Mouse (Mus musculus) hindbrain, embryonic 11.5 days (tissue): ENCODE results near the gene Fzd9. TPM values are rescaled to one million over a fixed set of nuclear protein-coding genes. Genes with fewer than 3 reads are reported as not detected.
A peak's percentile ranks its signal among the peaks of the same experiment; 100 is the strongest.

Experiments
- ATAC-seq: fragments of 200-750 bp; cut with Nextera tagmentation; 2 replicates; pipeline ENCODE4 v1.8.0; 2017; ENCODE audit warnings: mild to moderate bottlenecking, moderate TSS enrichment, moderate library complexity; ENCODE audit not compliant: low FRiP score
- DNase-seq: peaks from one replicate; pipeline ENCODE4 v3.0.0-alpha.2; 2015; ENCODE audit warnings: low spot score
- H3K27ac ChIP-seq: fragments of 300-500 bp; sonication (generic); 2 replicates; pipeline ENCODE4 v1.5.1; 2014; ENCODE audit warnings: mild to moderate bottlenecking, low read depth, low read length
- H3K27me3 ChIP-seq: fragments of 300-500 bp; sonication (generic); 2 replicates; pipeline ENCODE4 v1.6.1; 2014; ENCODE audit warnings: mild to moderate bottlenecking, low read length, moderate library complexity, mixed read lengths; ENCODE audit not compliant: control insufficient read depth, insufficient read depth
- H3K36me3 ChIP-seq: fragments of 300-500 bp; sonication (generic); 2 replicates; pipeline ENCODE4 v1.6.1; 2014; ENCODE audit warnings: mild to moderate bottlenecking, low read length, moderate library complexity, mixed read lengths; ENCODE audit not compliant: control insufficient read depth, insufficient read depth
- H3K4me1 ChIP-seq: fragments of 300-500 bp; sonication (generic); replicated peaks from 2 replicates; pipeline ENCODE4 v1.6.1; 2014; ENCODE audit warnings: low read length, mixed read lengths; ENCODE audit not compliant: control insufficient read depth, insufficient read depth
- H3K4me2 ChIP-seq: fragments of 300-500 bp; sonication (generic); replicated peaks from 2 replicates; pipeline ENCODE4 v1.6.1; 2014; ENCODE audit warnings: mild to moderate bottlenecking, low read depth, low read length
- H3K4me3 ChIP-seq: fragments of 300-500 bp; sonication (generic); 2 replicates; pipeline ENCODE4 v1.5.1; 2014; ENCODE audit warnings: low read depth, low read length
- H3K9ac ChIP-seq: fragments of 300-500 bp; sonication (generic); 2 replicates; pipeline ENCODE4 v1.6.1; 2014; ENCODE audit warnings: low read depth, low read length
- H3K9me3 ChIP-seq: fragments of 300-500 bp; sonication (generic); 2 replicates; pipeline ENCODE4 v1.6.1; 2016; ENCODE audit warnings: low read length; ENCODE audit not compliant: control insufficient read depth
- WGBS: fragments of 180-500 bp; shearing (Covaris S2); extraction: QIAGEN DNeasy Blood & Tissue Kit; methylation state at CpG from one replicate; pipeline ENCODE4 v1.1.7; 2014; 5-methylcytosine and 5-hydroxymethylcytosine counted together
- polyA plus RNA-seq: library from polyadenylated mRNA; unstranded; fragments of >200 nt; fragmentation: Nextera tagmentation; extraction: Ambion mirVana; gene quantifications from 2 replicates; pipeline ENCODE4 v1.2.1, GENCODE M21; 2014

Fzd9 gene
- polyA plus RNA-seq: 6.6 and 7.2 TPM in 2 replicates

- H3K4me2 ChIP-seq: peak within 1 kb of the TSS; percentile 97
- H3K27ac ChIP-seq: no peak within 1 kb of the TSS
- peak within 1 kb of the TSS; percentile 62 for H3K4me3 ChIP-seq
- H3K9me3 ChIP-seq: no peaks in the 10 kb centered on the region
- H3K36me3 ChIP-seq: peaks cover 2% of the 10 kb centered on the region; the same call in 1 of the 2 replicates
- DNase-seq: peak; percentile 98
- 0 out of 2 replicates have a peak, but pooled peaks cover 7% of the 10 kb centered on the region for H3K27me3 ChIP-seq
- WGBS: under 1% methylated on average over 40 of the region's 51 CpGs
- H3K9ac ChIP-seq: peak within 1 kb of the TSS; percentile 67
- peaks cover 15% of the 10 kb centered on the region for H3K4me1 ChIP-seq
- ATAC-seq: peak; percentile 67
Measured at GRCm38 (mm10) chr5:135251079-135251454, at the start of gene Fzd9. Gene Fzd9 (minus strand): TSS chr5:135251230.

- ATAC-seq: no peak
- WGBS: 92% methylated on average over 2 of the region's 2 CpGs
Measured at GRCm38 (mm10) chr5:135292001-135292400, 41.0 kb upstream of the Fzd9 start.

GRCm38 (mm10) chr5:135291193-135291592 is 40.2 kb upstream of the Fzd9 start:
- Histone ChIP-seq H3K4me3 (no peak overlapping the region), H3K9me3 (no peaks in the 10 kb centered on the region), H3K4me1 (no peaks in the 10 kb centered on the region), H3K27ac (no peak overlapping the region), H3K36me3 (no peaks in the 10 kb centered on the region), H3K4me2 (no peak overlapping the region), H3K9ac (no peak overlapping the region), H3K27me3 (no peaks in the 10 kb centered on the region)
- no peak for ATAC-seq
- DNase-seq: no peak
- 53% methylated on average over 4 of the region's 4 CpGs for WGBS

More at GRCm38 (mm10) chr5:135292001-135292400, 41.0 kb upstream of the Fzd9 start:
- Histone ChIP-seq H3K9ac (no peak overlapping the region), H3K4me2 (no peak overlapping the region), H3K36me3 (no peaks in the 10 kb centered on the region), H3K27ac (no peak overlapping the region), H3K9me3 (no peaks in the 10 kb centered on the region), H3K27me3 (no peaks in the 10 kb centered on the region), H3K4me3 (no peak overlapping the region), H3K4me1 (no peaks in the 10 kb centered on the region)
- DNase-seq: no peak

DNA sequence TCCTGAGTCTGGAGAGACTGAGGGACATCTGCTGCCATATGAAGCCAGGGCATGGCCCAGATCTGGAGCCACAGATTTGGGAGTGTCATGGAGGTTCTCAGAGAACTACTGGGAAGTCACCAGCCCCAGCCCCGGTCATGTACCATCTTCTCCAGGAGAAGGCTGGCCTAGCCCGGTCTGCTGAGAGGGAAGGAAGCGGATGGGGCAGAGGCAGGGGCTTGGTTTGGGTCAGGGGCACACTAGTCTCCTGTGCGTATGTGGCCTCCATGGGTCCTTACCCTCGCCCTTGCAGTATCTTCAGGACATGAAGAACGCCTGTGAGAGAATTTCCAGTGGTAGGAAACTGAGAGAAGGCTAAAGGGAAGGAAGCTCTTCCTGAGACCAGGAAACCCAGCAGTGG is 39.7 kb upstream of the Fzd9 start:
- Histone ChIP-seq H3K9ac (no peak overlapping the region), H3K27ac (no peak overlapping the region), H3K4me2 (no peak overlapping the region), H3K9me3 (no peaks in the 10 kb centered on the region), H3K27me3 (no peaks in the 10 kb centered on the region), H3K4me1 (no peaks in the 10 kb centered on the region), H3K4me3 (no peak overlapping the region), H3K36me3 (no peaks in the 10 kb centered on the region)
- no peak for DNase-seq
- WGBS: 70% methylated on average over 6 of the region's 6 CpGs
- ATAC-seq: no peak

- ATAC-seq (no peak), DNase-seq (no peak)
- H3K9ac ChIP-seq: no peak overlapping the region
- H3K27ac ChIP-seq: no peak overlapping the region
- no peaks in the 10 kb centered on the region for H3K36me3 ChIP-seq
- H3K27me3 ChIP-seq: no peaks in the 10 kb centered on the region
- no peaks in the 10 kb centered on the region for H3K9me3 ChIP-seq
- no peak overlapping the region for H3K4me2 ChIP-seq
- H3K4me3 ChIP-seq: no peak overlapping the region
- 92% methylated on average over 5 of the region's 5 CpGs for WGBS
- H3K4me1 ChIP-seq: no peaks in the 10 kb centered on the region
Measured at GRCm38 (mm10) chr5:135286926-135287325, 35.9 kb upstream of the Fzd9 start.

DNA sequence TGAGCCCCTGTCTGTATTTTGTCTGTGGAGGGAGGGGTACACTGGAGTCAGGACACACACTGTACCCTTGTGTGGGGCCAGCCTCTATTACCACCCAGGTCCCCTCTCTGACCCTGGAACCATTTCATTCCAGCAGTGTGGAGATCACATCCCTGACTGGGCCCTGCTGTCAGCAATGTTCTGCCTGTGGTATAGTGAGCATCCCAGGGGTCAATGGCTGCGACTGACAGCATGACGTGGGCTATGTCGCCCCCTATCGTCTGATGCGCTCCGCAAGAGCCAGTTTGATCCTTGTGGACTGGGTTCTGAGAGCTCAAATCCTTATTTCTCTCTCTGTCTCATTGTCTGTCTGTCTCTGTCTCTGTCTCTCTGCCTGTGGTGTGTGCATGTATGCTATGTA is 35.2 kb upstream of the Fzd9 start:
- 2% methylated on average over 6 of the region's 6 CpGs for WGBS
- no peaks in the 10 kb centered on the region for H3K36me3 ChIP-seq
- H3K9me3 ChIP-seq: no peaks in the 10 kb centered on the region
- no peaks in the 10 kb centered on the region for H3K4me1 ChIP-seq
- ATAC-seq (peak; percentile 53), DNase-seq (peak; percentile 90)
- H3K9ac ChIP-seq: no peak overlapping the region
- H3K4me2 ChIP-seq: no peak overlapping the region
- no peaks in the 10 kb centered on the region for H3K27me3 ChIP-seq
- no peak overlapping the region for H3K27ac ChIP-seq
- H3K4me3 ChIP-seq: no peak overlapping the region

DNA sequence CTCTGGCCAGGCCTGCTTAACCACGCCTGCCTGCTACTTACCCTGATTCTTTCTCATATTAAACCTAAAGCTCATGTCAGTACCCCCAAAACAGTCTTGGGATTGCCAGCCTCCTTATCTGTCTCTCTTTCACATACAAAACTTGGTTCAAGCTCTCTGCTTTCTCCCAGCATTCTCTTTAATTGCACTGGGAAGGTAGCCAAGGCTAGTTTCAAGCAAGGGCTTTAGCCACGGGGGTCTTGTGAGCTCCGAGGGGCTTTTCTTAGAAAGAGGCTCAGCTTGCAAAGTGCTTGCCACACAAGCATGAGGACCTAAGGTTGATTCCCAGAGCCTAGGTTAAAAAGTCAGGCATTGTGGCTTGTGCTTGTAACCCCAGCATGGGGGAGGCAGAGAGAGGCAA is 34.2 kb upstream of the Fzd9 start:
- Histone ChIP-seq H3K9me3 (no peaks in the 10 kb centered on the region), H3K4me3 (no peak overlapping the region), H3K27ac (no peak overlapping the region), H3K9ac (no peak overlapping the region), H3K27me3 (no peaks in the 10 kb centered on the region), H3K4me1 (no peaks in the 10 kb centered on the region), H3K4me2 (no peak overlapping the region), H3K36me3 (no peaks in the 10 kb centered on the region)
- ATAC-seq (no peak), DNase-seq (no peak)
- 84% methylated on average over 3 of the region's 3 CpGs for WGBS

DNA sequence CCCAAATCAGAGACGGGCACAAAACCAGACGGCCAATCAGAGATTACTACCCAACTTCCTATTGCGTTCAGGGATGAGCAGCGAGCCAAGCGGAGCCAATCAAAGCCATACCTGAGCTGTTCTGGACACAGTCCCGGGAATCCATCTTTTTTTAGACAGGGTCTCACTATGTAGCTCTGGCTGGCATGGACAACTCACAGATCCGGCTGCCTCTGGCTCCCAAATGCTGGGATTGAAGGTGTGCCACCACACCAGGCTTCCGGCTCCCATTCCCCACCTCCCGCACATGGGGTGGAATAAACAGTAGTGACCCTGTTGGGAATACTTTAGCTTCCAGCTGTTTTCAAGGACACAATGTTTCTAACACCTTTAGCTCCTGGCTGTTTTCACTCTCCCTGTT is 29.2 kb upstream of the Fzd9 start:
- Histone ChIP-seq H3K4me1 (no peaks in the 10 kb centered on the region), H3K9me3 (no peaks in the 10 kb centered on the region), H3K4me3 (no peak overlapping the region), H3K36me3 (no peaks in the 10 kb centered on the region), H3K27me3 (no peaks in the 10 kb centered on the region), H3K9ac (no peak overlapping the region), H3K27ac (no peak overlapping the region), H3K4me2 (no peak overlapping the region)
- WGBS: 87% methylated on average over 9 of the region's 9 CpGs
- ATAC-seq: no peak
- no peak for DNase-seq

- WGBS: 5% methylated on average over 36 of the region's 36 CpGs
- no peaks in the 10 kb centered on the region; the same call in 1 of the 2 replicates for H3K4me1 ChIP-seq
- no peaks in the 10 kb centered on the region for H3K27me3 ChIP-seq
- H3K27ac ChIP-seq: no peak overlapping the region
- no peak for ATAC-seq
- H3K4me2 ChIP-seq: peak overlapping the region; percentile 45
- H3K36me3 ChIP-seq: no peaks in the 10 kb centered on the region
- peak; percentile 51 for DNase-seq
- no peaks in the 10 kb centered on the region for H3K9me3 ChIP-seq
- H3K4me3 ChIP-seq: peak overlapping the region; percentile 13; the same call in 1 of the 2 replicates
- H3K9ac ChIP-seq: peak overlapping the region; percentile 50; the same call in 1 of the 2 replicates
Measured at GRCm38 (mm10) chr5:135276597-135276996, 25.6 kb upstream of the Fzd9 start.
